Mouse (Mus musculus) effector memory CD4-positive, alpha-beta T cell, adult 7 months (primary cell): ENCODE measurements around the gene Wdr24. TPM values are rescaled to one million over a fixed set of nuclear protein-coding genes. Genes with fewer than 3 reads are reported as not detected.

ENCODE experiments used
- polyA plus RNA-seq: library from polyadenylated mRNA; unstranded; fragments of 100-300 nt; shearing (Covaris generic); gene quantifications from one replicate; pipeline ENCODE4 v1.2.1, GENCODE M21; 2017

Gene Wdr24
- 24.5 TPM for polyA plus RNA-seq

DNA sequence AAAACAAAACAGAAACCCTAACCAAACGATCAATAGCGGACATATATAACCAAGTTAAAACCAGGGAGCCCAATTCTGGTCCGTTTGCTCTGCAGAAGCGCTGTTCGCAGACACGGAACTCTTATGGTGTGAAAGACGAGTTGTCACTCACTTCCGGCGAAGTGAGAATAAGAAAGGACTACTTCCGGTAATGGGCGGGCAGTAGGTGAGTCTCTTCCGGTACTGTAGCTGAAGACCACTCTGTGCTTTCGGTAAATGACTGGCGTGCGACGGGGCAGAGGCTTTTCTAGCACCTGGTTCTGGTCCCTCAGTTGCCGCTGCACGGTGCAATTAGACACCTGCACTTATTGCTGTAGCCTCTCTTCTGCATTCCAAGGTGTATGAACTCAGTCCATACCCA, at the start of gene Wdr24:
Gene Wdr24, plus strand, starts transcription at position 176 of the 400 bp plus-strand sequence.

DNA sequence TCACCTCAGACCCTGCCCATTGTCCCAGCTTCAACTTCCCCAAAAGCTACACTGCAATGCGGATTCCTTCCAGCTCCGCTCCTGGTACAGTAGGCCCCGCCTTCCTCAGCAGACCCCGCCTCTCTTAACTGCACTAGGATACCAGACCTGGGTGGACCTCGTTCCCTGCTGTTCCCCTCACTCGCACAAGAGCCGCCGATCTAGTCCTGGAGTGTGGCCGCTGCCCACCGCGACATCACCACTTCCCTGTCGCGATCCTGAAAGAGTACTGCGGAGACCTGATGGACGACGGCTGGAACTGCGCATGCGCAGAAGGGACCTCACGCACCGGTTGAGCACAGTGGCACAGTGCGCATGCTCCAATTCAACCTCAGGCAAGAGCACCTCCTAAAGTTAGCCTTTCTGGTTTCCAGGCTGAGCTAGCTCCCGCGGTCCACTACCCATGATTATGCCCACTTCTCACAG, 38.1 kb upstream of the Wdr24 start, which contains the start of gene Haghl:
Gene Haghl, minus strand, starts transcription at position 393 of the 465 bp plus-strand sequence.

DNA sequence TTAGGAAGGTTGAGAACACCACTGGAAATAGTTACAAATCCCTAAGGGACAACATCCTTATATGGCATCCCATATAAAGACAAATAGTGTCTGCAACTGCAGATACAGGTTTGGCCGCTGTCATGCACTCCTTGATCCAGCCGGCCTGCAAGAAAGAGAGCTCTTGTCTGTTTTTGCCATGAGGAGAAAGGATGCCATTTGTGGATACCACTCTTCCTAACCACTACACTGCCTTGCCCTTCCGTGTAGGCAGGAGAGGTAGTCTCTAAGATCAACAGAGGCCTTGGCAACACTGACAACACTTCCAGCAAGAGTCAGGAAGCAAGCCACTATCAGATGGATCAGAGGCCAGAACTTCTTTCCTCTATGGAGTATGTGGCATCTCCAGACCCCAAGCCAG, 37.1 kb upstream of the Wdr24 start, which contains the start of gene Ccdc78:
Gene Ccdc78, plus strand, starts transcription at position 301 of the 400 bp plus-strand sequence.

DNA sequence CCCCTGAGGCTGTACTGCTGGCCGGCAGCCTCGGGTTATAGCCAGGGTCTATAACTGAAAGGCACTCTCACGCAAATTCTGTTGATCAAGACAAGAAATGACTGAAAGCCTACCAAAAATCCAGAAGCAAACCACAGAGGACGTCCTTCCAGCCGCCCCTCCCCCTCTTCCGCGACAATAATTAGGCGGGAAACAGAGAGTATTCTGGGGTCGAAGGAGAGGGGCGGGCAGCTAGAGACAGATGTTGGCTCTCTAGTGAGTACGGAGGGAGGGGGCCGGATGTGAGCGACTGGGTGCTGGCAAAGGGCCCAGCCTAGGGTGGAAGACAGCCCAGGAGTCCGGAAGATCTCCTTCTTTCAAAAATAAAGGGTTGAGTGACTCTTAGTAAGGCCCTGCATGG, 30.8 kb upstream of the Wdr24 start, which contains the start of gene Fam173a:
Gene Fam173a, minus strand, starts transcription at position 287 of the 400 bp plus-strand sequence.

DNA sequence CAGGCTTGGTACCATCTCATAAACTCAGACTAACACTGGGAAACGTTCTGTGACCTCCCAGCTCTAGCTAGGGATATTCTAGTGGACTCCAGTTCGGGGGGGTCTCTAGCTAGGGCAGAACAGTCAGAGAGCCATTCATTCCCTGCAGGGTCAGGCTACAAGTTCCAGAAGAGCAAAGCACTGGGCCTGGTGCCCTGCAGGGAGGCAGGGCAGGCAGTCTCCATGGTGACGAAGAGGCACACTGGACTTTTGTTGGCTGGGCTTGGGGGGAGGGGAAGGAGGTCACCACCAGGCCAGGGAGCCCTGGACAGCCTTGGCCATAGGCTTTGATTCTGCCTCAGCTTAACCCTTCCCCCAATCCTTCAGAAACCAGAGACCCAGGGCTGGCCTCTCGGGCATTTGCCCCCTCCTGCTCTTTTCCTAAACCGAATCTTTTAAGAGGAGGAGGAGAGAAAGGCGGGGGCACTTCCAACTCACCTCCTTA, 27.8 kb upstream of the Wdr24 start, which contains the start of gene AC134908.4:
Gene AC134908.4, minus strand, starts transcription at position 51 of the 484 bp plus-strand sequence.

DNA sequence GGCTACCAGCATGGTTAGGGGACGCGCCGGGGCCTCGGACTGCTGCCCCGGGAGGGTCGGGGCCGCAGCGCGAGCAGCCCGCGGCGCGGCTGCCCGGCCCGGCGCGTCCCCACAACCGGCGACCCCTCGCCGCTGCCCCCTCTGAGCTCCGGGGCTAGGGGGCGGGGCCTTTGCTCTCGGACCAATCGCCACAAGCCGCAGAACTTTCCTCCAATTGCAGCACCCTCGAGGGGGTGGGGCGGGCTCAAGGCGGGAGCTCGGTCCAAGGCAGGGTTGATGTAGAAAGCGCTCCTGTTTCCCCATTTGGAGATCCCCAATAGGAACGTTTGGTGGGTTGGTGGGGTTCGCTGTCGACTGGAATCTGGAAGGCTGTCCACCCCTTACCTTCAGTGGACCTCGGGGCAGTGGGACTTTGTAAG, 26.5 kb upstream of the Wdr24 start, which contains the start of gene Metrn:
Gene Metrn, minus strand, starts transcription at position 186 of the 419 bp plus-strand sequence.

DNA sequence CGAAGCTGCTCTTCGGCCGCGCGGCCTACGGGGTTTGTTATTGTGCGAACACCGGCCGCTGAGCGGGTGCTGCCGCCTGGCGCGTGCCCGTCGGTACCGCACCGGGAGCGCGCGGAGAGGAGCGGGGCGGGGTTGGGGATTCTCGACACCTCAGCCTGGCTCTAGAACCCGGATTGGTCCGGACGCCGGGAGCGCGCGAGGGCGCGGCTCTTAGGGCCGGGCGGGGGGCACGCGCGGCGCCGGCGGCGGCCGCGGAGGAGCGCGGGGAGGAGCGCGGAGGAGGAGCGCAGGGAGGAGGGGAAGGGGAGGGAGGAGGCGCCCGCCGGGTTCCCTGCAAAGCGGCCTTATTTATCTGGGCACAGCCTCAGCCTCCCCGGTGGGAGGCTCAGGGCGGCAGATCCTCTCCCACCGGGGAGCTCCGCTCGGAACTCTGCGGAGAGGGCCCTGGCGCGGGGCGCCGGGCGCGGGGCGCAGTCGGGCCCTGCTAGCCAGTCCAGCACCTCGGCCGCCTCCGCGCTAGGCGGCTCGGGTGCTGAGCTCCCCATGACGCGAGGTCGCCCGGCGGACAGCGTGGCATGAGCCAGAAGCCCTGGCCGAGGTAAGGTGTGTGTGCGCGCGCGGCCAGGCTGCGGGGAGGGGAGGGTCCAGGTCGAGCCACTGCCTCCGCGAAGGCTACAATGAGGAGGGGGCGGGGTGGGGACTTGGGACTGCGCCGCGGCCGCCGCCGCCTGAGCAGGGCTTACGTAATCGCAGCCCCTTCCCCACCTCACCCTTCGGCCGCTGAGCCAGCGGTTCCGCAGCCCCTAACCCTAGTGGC, 14.4 kb upstream of the Wdr24 start, which contains the start of gene Fbxl16:
Gene Fbxl16, plus strand, starts transcription at position 297 of the 817 bp plus-strand sequence.

DNA sequence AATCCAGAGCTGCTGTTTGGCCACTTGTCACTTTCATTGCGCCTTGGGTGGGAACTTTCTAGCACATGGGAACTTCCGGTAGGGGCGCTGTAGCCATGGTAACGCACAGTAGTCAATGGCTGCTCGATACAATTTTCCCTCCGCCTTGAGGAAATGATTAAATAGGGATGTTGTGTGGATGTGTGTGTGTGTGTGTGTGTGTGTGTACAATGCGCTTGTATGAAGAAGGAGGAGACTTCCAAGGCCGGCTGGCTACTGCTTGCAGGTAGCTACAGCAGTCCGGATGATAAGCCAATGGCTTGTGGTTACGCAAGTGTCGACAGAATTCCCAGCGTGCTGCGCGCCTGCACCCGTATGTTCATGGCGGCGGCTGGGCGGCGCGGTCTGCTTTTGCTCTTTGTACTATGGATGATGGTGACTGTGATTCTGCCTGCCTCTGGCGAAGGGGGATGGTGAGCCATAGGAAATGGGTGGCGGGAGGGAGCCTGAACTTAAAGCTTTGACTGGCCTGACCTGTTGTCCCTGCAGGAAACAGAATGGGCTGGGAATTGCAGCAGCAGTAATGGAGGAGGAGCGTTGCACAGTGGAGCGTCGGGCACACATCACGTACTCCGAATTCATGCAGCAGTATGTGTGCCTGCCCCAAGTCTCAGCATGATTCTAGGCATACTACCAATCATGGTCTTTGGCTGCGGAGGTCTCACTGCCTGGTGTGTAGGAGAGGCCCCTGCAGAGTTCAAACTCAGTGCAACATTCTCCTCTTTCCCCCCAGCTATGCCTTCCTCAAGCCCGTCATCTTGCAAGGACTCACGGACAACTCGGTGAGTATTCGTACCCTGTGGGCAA, 5.5 kb downstream of the Wdr24 start, which contains the start of gene Jmjd8:
Gene Jmjd8, plus strand, starts transcription at position 156 of the 846 bp plus-strand sequence.

DNA sequence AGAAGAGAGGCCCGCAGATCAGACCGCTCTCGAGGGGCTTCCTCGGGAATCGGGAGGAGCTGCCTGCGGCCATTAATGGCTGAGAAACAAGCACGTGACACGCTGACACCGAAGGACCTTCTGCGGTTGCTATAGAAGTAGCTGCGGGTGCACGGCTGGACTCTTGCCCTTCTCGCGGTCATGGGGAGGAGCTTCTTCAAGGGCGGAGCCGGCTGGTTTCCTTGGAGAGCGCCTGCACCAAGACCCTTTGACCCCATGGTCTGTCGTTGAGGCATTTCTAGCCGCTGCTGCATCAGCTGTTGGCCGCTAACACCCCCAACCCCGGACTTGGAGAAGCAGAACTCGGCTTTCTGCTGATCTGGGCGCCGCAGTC, 9.8 kb downstream of the Wdr24 start, which contains the start of gene Stub1:
Gene Stub1, minus strand, starts transcription at position 114 of the 373 bp plus-strand sequence.

DNA sequence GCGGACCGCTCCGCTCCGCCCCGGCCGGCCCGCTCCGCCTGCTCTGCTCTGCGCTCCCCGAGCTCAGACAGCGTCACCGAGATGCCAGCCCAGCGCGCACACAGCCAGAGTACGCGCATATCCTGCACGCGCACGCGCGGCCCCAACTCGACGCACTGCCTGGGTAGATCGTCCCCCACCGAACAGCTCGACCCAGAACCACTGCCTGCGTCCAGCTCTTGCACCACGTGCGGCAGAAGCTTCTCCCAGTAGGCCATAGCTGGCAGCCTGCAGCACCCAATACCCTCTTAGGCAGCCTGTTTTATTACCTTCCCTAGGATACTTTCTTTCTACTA, 13.6 kb downstream of the Wdr24 start, which contains the start of gene Rhbdl1:
Gene Rhbdl1, minus strand, starts transcription at position 220 of the 335 bp plus-strand sequence.

DNA sequence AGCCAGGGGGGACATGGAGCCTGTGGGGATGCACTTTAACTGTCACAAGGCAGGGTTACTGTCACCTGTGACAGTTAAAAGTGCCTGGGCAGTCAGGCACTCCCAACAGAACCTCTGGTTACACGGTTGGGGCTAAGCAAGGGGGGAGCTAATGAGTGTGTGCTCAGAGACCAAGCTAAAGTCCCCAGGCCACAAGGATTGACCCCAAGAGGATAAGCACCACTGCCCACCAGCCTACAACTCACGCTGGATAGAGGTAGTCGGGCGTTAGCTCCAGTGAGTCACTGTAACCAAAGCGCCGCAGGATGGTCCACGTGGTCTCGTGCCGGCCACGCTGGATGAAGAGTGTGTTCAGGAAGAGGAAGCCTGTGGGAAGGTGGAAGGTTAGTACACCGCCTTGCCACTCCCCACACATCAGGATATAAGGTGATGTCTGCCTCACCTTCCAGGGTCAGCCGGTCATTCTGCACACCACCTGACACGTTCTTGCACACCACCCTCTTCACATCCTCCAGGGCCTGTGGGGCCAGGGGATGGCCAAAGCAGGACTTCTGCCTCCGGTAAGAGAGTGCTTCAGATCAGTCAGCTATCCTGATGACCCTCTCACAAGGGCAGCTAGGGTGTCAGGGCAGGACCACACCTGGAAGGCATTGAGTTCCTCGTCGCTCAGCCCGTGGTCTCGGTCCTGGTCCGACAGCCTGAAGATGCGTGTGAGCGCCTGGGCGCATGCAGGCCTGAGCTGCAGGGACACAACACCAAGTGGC, 17.9 kb downstream of the Wdr24 start, which contains the start of gene Gm20683:
Gene Gm20683, minus strand, starts transcription at position 647 of the 764 bp plus-strand sequence.

DNA sequence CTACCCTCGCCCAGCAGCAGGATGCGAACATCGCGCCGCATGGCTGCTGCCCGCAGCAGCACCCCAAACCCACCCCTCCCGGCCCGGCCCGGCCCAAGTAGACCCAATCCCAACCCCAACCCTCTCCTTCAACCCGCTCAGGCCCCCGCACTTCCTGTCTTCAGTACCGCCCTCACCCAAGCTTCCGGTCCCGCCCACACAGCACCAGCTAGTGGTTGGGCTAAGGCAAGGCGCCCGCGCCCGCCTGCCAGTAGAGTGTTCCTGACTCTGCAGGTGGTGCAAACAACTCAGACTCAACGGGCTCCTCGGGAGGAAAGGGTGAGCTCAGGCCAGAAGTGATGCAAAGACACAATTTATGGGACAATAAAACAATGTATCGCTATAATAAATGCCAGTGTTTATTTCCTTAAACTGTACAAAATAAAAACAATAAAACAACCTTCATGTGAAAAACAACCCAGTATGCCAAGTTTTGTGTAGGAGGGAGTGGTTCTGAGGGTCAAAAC, 21.0 kb downstream of the Wdr24 start, which contains the start of gene Rhot2:
Gene Rhot2, minus strand, starts transcription at position 456 of the 506 bp plus-strand sequence.

DNA sequence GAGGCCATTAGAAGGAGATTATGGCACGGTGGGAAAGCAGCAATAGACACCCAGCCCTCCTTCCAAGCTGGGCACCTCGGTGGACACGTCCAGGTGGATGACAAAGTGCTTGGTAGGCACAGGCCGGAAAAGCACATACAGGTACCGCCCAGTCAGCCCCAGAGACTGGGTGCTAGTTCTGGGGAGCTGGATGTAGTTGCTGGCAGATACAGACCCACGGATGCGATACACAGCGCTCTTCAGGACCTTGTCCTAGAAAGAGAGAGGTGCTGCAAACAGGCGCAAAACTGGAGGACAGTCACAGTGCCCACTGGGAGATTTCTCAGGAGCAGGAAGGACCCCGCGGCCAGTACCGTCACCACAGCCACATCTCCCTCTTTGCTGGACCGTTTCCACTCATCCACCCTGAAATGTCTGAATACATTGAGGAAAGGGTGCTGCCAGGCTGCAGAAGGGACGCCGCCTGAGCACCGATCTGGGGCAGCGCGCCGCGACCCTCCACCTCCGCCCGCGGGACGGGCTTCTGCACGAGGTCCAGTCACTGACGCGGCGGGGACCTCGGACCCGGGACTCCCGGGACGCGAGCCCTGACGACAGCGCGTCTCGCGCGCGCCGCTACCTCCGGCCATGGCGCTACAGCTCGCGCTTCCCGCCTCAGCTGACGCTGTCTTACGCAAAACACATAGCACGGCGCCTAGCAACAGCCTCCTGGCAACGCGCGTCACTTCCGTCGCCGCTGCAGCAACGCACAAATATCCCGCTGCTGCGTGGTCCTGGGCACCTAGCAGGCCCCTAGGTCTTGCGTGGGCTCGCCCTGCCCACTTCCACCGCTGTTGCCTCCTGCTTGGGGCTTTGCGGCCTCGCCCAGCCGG, 37.6 kb downstream of the Wdr24 start, which contains the start of gene Wdr90:
Gene Wdr90, minus strand, starts transcription at position 670 of the 872 bp plus-strand sequence.

DNA sequence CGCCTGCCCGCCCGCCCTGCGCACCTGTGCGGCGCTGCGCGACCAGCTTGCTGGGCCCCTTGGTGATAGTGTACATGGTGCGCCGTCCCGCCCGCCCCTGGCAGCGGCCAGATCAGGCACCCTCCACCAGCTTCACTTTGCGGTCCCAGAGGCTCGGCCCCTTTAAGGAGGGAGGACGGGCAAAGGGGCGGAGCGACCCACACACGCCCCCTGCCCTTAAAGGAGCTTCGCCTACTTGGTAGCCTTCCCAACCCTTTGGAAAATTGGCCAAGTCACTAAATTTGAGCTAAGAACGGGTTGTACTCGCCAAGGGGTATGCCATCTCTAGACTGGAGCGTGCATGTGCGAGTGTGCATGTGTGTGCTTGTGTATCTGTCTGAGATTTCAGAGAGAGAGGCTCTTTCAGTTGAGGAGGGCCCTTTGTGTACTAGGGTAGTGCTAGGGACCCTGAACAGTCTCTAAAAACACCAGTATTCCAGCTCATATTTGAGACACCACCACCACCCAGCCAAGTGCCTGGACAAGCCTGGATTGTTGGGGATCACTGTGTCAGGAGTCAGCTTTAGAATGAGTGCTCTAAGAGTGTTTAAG, 45.3 kb downstream of the Wdr24 start, which contains the start of gene Mcrip2:
Gene Mcrip2, minus strand, starts transcription at position 164 of the 591 bp plus-strand sequence.

DNA sequence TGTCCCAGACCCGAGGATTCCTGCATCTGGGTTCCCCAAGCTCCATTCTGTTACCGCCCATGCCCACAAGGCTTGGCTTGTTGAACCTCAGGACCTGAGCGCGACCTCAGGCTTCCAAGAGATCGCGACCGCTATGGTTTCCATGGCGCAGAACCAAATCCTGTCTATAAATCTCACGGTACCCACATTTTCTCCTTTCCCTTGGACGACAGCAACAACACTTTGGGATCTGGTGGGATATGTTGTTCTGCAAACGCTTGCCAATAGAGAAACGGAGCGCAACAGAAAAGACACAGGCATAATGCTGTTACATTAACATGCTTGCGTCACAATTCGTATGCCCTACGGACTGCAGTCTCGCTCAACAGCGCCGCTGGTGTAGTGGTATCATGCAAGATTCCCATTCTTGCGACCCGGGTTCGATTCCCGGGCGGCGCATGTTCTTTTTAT, 51.3 kb downstream of the Wdr24 start, which contains the start of gene Mettl26:
Gene Mettl26, plus strand, starts transcription at position 354 of the 450 bp plus-strand sequence.

